Mouse (Mus musculus) left cerebral cortex, adult 9 months (tissue): ENCODE results near the gene Topbp1.

Experiments
- DNase-seq, 2 experiments: peaks; one replicate each; pipeline ENCODE4 v3.0.0; 2022; ENCODE audit warnings: low spot score in 2 of 2

The Topbp1 gene

GRCm38 (mm10) chr9:103304927-103305326 lies at the start of gene Topbp1, which contains the start of gene 1300017J02Rik:
Gene Topbp1 (plus strand): TSS chr9:103305215.
Gene 1300017J02Rik (minus strand): TSS chr9:103305082.
- DNase-seq = peak; percentile 67 to 84

GRCm38 (mm10) chr9:103265778-103266177 lies 39.2 kb upstream of the Topbp1 start:
- DNase-seq = no peak

GRCm38 (mm10) chr9:103271104-103271503 lies 33.9 kb upstream of the Topbp1 start:
- DNase-seq = no peak

- DNase-seq = no peak
Observed at GRCm38 (mm10) chr9:103274819-103275218, 30.2 kb upstream of the Topbp1 start.

- DNase-seq = no peak
Observed at GRCm38 (mm10) chr9:103275676-103276075, 29.3 kb upstream of the Topbp1 start.

GRCm38 (mm10) chr9:103276876-103277275 lies 28.1 kb upstream of the Topbp1 start:
- no peak for DNase-seq

GRCm38 (mm10) chr9:103286396-103286795 lies 18.6 kb upstream of the Topbp1 start:
- DNase-seq = no peak

GRCm38 (mm10) chr9:103286901-103287422 lies 18.1 kb upstream of the Topbp1 start:
- DNase-seq = no peak

GRCm38 (mm10) chr9:103287840-103288488 lies 17.1 kb upstream of the Topbp1 start:
- DNase-seq = no peak

- DNase-seq = no peak
Observed at GRCm38 (mm10) chr9:103288489-103289180, 16.4 kb upstream of the Topbp1 start.

GRCm38 (mm10) chr9:103294507-103294906 lies 10.5 kb upstream of the Topbp1 start:
- DNase-seq = no peak

- no peak for DNase-seq
Observed at GRCm38 (mm10) chr9:103301086-103301485, 3.9 kb upstream of the Topbp1 start.

- DNase-seq = no peak
Observed at GRCm38 (mm10) chr9:103302239-103302638, 2.8 kb upstream of the Topbp1 start.

- peak in 1 of 2 experiments; percentile 76 for DNase-seq
Observed at GRCm38 (mm10) chr9:103302666-103303065, 2.3 kb upstream of the Topbp1 start.

GRCm38 (mm10) chr9:103305332-103306041 lies 472 bp downstream of the Topbp1 start:
- no peak for DNase-seq

GRCm38 (mm10) chr9:103309832-103310231 lies 4.8 kb downstream of the Topbp1 start:
- DNase-seq = no peak

GRCm38 (mm10) chr9:103324678-103325077 lies 19.7 kb downstream of the Topbp1 start:
- no peak for DNase-seq

- DNase-seq = no peak
Observed at GRCm38 (mm10) chr9:103326449-103326848, 21.4 kb downstream of the Topbp1 start.

- no peak for DNase-seq
Observed at GRCm38 (mm10) chr9:103332663-103333062, 27.6 kb downstream of the Topbp1 start.

- DNase-seq = no peak
Observed at GRCm38 (mm10) chr9:103336912-103337311, 31.9 kb downstream of the Topbp1 start.

GRCm38 (mm10) chr9:103347045-103347444 lies 42.0 kb downstream of the Topbp1 start:
- DNase-seq = no peak

- no peak for DNase-seq
Observed at GRCm38 (mm10) chr9:103347996-103348490, 43.0 kb downstream of the Topbp1 start.
